Mouse (Mus musculus) hindbrain, embryonic 10.5 days (tissue): ENCODE data around the gene Leo1. TPM values are rescaled to one million over a fixed set of nuclear protein-coding genes. Genes with fewer than 3 reads are reported as not detected.

Experiments used
- DNase-seq: peaks from one replicate; pipeline ENCODE4 v3.0.0-alpha.2; 2017; ENCODE audit warnings: low spot score
- H3K27ac ChIP-seq: fragments of 300-500 bp; sonication (generic); 2 replicates; pipeline ENCODE4 v1.5.1; 2016; ENCODE audit warnings: mild to moderate bottlenecking, moderate library complexity
- H3K27me3 ChIP-seq: fragments of 300-500 bp; sonication (generic); 2 replicates; pipeline ENCODE4 v1.6.1; 2016; ENCODE audit warnings: mild to moderate bottlenecking; ENCODE audit not compliant: poor library complexity, insufficient read depth, severe bottlenecking
- H3K36me3 ChIP-seq: fragments of 300-500 bp; sonication (generic); 2 replicates; pipeline ENCODE4 v1.6.1; 2016; ENCODE audit warnings: mild to moderate bottlenecking, moderate library complexity
- H3K4me1 ChIP-seq: fragments of 300-500 bp; sonication (generic); replicated peaks from 2 replicates; pipeline ENCODE4 v1.6.1; 2016; ENCODE audit warnings: mild to moderate bottlenecking
- H3K4me3 ChIP-seq: fragments of 300-500 bp; sonication (generic); 2 replicates; pipeline ENCODE4 v1.5.1; 2016; ENCODE audit warnings: mild to moderate bottlenecking, moderate library complexity
- H3K9me3 ChIP-seq: fragments of 300-500 bp; sonication (generic); 2 replicates; pipeline ENCODE4 v1.6.1; 2016; ENCODE audit warnings: mild to moderate bottlenecking, moderate library complexity
- WGBS: fragments of 180-500 bp; shearing (Covaris S2); methylation state at CpG from one replicate; pipeline ENCODE4 v1.1.7; 2016; 5-methylcytosine and 5-hydroxymethylcytosine counted together
- polyA plus RNA-seq: library from polyadenylated mRNA; unstranded; fragments of >200 nt; fragmentation: Nextera tagmentation; extraction: Ambion mirVana; gene quantifications from 2 replicates; pipeline ENCODE4 v1.2.1, GENCODE M21; 2016

Gene Leo1
- polyA plus RNA-seq, 1 experiment from 2014 or later: 38.4 TPM

DNA sequence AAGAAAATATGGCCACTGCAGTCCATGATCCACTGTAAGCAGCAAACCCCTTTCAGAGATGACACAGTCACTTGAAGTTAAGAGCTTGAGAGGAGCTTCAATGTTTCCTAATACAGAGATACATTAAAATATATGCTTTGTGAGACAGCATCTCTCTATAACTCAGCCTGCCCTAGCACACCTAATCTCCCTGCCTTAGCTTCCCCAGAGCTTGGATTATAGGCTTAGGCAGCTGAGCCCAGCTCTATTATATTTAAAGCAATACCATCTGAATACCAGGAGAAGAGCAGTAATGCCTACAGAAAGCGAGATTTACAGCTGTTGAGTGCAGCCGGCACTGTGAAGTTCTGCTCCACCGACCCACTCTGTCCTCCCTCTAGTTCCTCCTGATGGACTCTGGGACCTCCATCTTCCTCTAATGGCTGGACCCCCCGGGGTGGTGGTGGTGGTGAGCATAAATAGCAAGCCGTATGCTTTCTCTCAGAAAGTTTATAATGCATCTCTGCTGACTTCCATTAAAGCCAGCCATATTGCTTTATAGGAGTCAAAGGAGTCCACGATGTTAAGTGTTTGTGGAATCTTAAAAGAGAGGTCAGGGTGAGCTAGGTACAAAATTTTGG, 30.3 kb upstream of the Leo1 start:
- H3K27me3 ChIP-seq: no peaks in the 10 kb centered on the region
- H3K4me1 ChIP-seq: peaks cover 37% of the 10 kb centered on the region
- 0 out of 2 replicates have a peak overlapping the region, but pooled peaks have one; percentile 96 for H3K4me3 ChIP-seq
- no peak for DNase-seq
- WGBS: 79% methylated on average over 6 of the region's 6 CpGs
- peak overlapping the region; percentile 100 for H3K27ac ChIP-seq
- no peaks in the 10 kb centered on the region for H3K36me3 ChIP-seq
- no peaks in the 10 kb centered on the region for H3K9me3 ChIP-seq

DNA sequence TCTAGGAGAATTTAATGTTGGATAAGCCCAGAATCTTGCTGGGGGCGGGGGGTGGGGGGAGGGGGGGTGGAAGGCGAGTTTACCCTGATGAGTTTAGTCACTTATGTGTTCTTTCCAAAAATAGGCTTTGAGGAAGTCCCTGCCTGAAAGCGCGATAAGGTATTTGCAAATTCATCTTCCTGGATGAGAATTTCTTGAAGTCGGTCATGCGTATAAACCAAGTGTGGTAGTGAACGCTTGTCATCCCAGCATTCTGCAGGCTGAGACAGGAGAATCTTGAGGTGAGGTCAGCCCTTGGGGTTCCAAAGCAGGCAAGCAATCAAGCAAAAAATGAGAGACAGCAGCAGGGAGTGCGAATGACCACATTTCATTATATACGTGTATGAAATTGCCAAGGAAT, 29.7 kb upstream of the Leo1 start:
- Histone ChIP-seq H3K36me3 (no peaks in the 10 kb centered on the region), H3K4me3 (no peak overlapping the region), H3K27me3 (no peaks in the 10 kb centered on the region), H3K9me3 (no peaks in the 10 kb centered on the region), H3K27ac (no peak overlapping the region), H3K4me1 (peaks cover 31% of the 10 kb centered on the region)
- no peak for DNase-seq
- WGBS: 87% methylated on average over 9 of the region's 9 CpGs

DNA sequence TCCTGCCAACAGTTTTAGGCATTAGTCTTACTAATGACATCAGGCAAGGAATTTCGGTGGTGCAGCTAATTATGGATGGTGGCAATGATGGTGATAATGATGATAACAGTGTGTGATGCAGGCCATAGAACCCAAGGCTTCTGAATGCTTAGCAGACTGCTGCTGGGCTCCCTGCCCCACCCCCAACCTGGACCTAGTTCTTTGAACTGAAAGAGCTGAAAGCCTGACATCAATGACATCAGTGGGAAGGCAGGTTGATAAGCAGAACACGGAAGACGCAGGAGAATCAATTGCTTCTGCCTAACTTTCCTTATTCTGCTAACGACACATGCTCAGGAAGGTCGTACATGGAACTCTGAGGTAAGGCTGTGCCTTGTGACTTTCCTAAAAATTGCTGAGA, 28.1 kb upstream of the Leo1 start:
- Histone ChIP-seq H3K36me3 (no peaks in the 10 kb centered on the region), H3K9me3 (no peaks in the 10 kb centered on the region), H3K4me1 (peaks cover 16% of the 10 kb centered on the region), H3K4me3 (no peak overlapping the region), H3K27ac (no peak overlapping the region), H3K27me3 (no peaks in the 10 kb centered on the region)
- DNase-seq: no peak
- WGBS: 75% methylated on average over 5 of the region's 5 CpGs

DNA sequence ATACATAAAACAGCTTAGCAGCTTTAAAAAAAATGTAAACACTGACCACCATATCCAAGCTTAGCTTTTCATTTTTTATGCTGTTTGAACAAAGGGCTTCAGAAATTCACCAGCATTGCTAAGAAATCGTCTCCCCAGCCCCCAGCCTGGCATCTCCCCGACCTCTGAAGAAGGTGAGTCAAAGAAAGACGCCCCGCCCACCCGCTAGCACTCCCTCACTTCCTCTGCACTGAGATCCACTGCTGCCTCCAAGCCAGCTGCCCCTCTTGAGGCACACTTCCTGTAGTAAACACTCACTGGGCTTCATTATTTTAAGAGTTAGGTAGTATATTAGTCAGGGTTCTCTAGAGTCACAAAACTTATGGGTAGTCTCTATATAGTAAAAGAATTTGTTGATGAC, 27.1 kb upstream of the Leo1 start:
- no peaks in the 10 kb centered on the region for H3K27me3 ChIP-seq
- H3K27ac ChIP-seq: no peak overlapping the region
- WGBS: 53% methylated on average over 5 of the region's 5 CpGs
- no peak overlapping the region for H3K4me3 ChIP-seq
- H3K4me1 ChIP-seq: peaks cover 14% of the 10 kb centered on the region
- no peak for DNase-seq
- no peaks in the 10 kb centered on the region for H3K9me3 ChIP-seq
- H3K36me3 ChIP-seq: no peaks in the 10 kb centered on the region

DNA sequence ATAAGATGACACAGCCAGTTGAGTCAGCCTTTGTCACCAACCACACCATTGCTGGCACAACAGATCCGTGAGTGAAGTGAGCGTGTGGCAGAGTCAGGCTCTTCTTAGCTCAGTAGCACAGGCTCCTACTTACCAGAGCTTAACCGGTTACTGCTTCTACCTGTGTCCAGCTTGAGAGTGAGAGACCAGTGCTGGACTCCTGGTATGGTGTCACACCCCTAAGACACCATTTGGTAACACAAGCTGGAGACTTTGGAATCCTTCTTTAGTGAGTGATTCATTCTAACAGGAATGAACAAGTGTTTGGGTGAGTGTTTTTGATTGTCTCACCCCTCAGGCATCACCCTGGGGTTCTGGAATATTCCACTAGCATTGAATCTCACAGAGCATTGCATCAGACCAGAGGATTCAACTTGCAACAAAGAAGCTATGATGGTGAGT, 19.1 kb upstream of the Leo1 start:
- WGBS: 89% methylated on average over 3 of the region's 3 CpGs
- Histone ChIP-seq H3K4me3 (no peak overlapping the region), H3K4me1 (peaks cover 6% of the 10 kb centered on the region), H3K27ac (no peak overlapping the region), H3K36me3 (no peaks in the 10 kb centered on the region), H3K9me3 (no peaks in the 10 kb centered on the region), H3K27me3 (no peaks in the 10 kb centered on the region)
- DNase-seq: no peak

DNA sequence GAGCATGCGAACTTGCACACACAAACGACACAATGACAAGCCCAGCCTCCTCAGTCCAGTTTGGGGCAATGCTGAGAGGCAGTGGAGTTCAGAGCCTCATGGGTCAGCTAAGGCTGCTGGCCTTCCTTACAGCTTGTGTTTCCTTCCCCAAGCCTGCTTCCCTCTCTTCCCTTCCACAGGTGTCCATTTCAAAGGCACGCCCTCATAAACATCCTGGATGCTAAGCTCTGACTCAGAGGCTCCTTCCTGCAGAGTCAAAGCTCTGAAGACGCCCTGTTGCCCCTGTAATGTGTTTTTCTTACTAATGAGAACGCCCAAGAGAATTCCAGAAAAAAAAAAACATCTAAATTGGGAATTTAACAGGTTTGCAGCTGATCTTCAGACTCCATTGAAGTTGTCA, 17.6 kb upstream of the Leo1 start:
- Histone ChIP-seq H3K4me1 (peaks cover 6% of the 10 kb centered on the region), H3K27me3 (no peaks in the 10 kb centered on the region), H3K9me3 (no peaks in the 10 kb centered on the region), H3K27ac (no peak overlapping the region), H3K36me3 (no peaks in the 10 kb centered on the region), H3K4me3 (no peak overlapping the region)
- WGBS: 78% methylated on average over 5 of the region's 5 CpGs
- DNase-seq: no peak

DNA sequence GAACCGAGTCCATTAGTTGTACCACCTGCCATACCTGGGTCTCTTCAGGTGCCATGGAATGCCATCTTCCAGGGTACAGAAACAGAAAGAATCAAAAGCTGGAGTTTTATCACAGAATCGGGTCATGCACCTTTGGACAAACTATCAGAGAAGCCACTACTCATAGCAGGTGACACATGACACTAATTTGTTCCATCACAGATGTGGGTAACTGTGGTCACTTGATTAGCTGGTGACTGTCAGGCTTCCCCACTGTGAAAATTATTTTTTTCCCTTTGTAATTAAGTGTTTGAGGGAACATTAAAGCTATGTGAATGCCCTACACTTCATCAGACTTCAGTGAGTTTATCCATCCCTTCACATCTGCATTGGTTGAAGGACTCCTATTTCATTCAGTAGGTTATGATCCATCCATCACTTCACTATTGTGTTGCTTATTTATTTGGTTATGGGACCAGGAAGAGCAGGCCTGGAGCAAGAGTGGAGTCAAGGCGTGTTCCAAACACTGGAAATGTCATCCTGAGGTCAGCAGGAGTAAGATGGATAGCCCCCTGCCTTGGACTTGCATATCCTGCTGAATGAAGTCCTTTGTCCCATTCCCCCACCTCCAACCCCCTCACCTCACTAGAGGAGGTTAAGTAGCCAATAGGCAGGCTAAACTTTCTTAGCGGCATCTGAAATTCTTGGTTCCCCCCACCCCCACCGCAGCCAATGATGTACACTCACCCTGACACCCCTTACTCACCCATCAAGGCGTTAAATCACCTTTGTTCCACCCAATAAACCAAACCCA, 16.8 kb upstream of the Leo1 start:
- no peaks in the 10 kb centered on the region for H3K36me3 ChIP-seq
- DNase-seq: no peak
- peaks cover 6% of the 10 kb centered on the region for H3K4me1 ChIP-seq
- 64% methylated on average over 6 of the region's 6 CpGs for WGBS
- no peak overlapping the region for H3K27ac ChIP-seq
- H3K27me3 ChIP-seq: no peaks in the 10 kb centered on the region
- no peaks in the 10 kb centered on the region for H3K9me3 ChIP-seq
- no peak overlapping the region for H3K4me3 ChIP-seq

DNA sequence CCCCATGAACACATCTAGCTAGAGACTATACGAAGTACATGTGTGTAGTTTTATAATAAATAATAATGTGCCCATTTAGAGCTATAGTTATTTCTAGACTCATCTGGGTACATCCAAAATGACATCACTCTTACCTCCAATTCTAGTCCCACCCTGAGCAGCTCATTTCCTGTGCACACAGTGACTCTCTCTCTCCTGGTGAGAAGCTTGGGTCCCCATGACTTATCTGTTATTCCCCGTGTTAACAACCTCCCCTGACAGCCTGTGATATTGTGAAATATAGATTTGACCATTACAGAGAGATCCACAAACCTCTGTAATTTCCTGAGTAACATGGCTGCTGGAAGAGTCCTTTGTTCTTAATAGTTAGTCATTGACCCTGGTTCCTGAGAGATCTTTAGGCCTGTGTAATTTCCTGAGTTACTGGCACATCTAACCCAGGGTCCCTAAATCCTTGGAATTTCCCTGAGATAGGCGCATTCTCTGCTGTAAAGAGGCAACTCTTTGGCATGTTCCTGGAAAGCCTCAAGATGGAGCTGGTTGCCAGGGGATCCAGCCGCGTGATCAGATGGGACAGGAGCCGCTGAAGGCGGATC, 15.4 kb upstream of the Leo1 start:
- Histone ChIP-seq H3K4me1 (peaks cover 6% of the 10 kb centered on the region), H3K9me3 (no peaks in the 10 kb centered on the region), H3K4me3 (no peak overlapping the region), H3K27me3 (no peaks in the 10 kb centered on the region), H3K36me3 (no peaks in the 10 kb centered on the region), H3K27ac (no peak overlapping the region)
- no peak for DNase-seq
- WGBS: 82% methylated on average over 7 of the region's 7 CpGs

DNA sequence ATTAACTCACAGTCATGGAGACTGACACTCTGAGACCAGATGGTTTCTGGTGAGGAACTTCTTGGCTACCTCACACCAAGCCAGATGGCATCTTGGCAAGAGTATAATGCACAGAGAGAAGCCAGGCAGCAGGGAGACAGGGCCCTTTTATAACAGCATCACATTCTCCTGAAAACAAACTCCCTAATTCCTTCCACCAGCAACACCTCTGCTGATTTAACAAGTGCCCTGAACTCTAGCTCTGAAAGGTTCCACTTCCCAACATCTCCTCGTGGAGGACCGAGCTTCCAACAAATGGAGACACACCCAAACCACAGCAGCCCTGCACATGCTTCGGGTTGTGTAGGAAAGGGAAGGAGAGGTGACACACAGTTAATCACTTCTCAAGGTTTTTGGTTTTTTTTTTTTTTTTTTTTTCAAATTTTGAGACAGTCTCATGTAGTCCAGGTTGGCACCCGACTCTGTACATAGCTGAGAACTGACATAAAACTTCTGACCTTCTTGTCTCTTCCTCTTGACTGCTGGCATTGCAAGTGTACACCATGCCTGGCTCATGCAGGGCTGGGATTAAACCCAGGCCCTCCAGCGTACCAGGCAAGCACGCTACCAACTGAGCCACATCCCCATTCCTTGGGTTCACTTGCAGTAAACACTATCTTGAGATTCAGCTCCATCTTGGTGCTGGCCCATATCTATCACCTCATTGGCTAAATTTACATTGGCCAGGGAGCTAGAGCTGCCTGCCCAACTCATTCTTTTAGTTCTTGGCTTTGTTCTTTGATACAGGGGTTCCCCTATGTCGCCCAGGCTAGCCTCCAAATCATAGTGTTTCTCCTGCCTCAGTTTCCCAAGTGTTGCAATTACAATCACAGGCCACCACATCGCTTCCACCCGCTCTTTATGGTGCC, 13.7 kb upstream of the Leo1 start:
- no peaks in the 10 kb centered on the region for H3K27me3 ChIP-seq
- no peaks in the 10 kb centered on the region for H3K9me3 ChIP-seq
- DNase-seq: no peak
- no peak overlapping the region for H3K27ac ChIP-seq
- no peak overlapping the region for H3K4me3 ChIP-seq
- 88% methylated on average over 9 of the region's 9 CpGs for WGBS
- H3K36me3 ChIP-seq: no peaks in the 10 kb centered on the region
- peaks cover 6% of the 10 kb centered on the region for H3K4me1 ChIP-seq

DNA sequence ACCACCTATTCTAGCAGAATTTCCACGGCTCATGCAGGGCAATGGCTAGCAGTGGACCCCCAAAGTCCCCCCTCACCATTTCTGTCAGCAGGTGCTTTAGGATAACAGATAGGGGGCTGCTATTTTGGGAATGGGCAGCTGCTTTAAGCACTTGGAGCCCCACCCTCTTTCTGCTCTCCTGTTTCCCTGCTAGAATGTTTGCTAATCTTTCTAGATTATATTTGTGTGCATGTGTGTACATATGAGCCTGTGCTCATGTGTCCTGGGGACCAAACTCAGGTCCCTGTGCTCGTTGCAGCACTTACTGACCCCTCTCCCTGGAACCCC, 13.1 kb upstream of the Leo1 start:
- Histone ChIP-seq H3K9me3 (no peaks in the 10 kb centered on the region), H3K27me3 (no peaks in the 10 kb centered on the region), H3K4me3 (no peak overlapping the region), H3K4me1 (peaks cover 6% of the 10 kb centered on the region), H3K36me3 (no peaks in the 10 kb centered on the region), H3K27ac (no peak overlapping the region)
- no peak for DNase-seq
- 76% methylated on average over 2 of the region's 2 CpGs for WGBS

DNA sequence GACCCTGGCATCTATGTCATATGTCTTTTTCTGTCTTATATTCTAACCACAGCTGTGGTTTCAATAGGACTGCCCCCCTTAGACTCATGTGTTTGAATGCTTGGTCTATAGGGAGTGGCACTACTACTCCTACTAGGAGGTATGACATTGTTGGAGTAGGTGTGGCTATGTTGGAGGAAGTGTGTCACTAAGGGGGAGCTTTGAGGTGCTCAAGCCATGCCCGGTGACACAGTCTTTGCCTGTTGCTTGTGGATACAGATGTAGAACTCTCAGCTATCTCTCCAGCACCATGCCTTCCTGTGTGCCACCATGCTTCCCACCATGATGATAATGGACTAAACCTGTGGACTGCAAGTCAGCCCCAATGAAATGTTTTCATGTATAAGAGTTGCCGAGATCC, 12.3 kb upstream of the Leo1 start:
- Histone ChIP-seq H3K36me3 (no peaks in the 10 kb centered on the region), H3K27ac (no peak overlapping the region), H3K4me3 (no peak overlapping the region), H3K4me1 (peaks cover 7% of the 10 kb centered on the region), H3K9me3 (no peaks in the 10 kb centered on the region), H3K27me3 (no peaks in the 10 kb centered on the region)
- 89% methylated on average over 2 of the region's 2 CpGs for WGBS
- DNase-seq: no peak

DNA sequence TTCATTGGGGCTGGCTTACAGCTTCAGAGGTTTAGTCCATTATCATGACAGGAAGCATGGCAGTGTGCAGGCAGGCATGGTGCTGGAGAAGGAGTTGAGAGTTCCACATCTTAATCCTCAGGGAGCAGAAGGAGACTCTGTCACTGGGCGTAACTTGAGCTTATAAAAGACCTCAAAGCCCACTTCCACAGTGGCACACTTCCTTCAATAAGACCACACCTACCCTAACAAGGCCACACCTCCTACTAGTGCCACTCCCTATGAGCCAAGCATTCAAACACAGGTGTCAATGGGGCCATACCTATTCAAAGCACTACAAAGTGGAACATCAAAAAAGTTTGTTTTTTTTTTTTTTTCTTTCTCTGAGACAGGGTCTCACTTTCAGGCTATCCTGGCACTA, 11.7 kb upstream of the Leo1 start:
- Histone ChIP-seq H3K4me1 (peaks cover 11% of the 10 kb centered on the region), H3K36me3 (no peaks in the 10 kb centered on the region), H3K4me3 (no peak overlapping the region), H3K9me3 (no peaks in the 10 kb centered on the region), H3K27ac (no peak overlapping the region), H3K27me3 (no peaks in the 10 kb centered on the region)
- whole genome bisulfite sequencing: 93% methylated on average over 1 of the region's 1 CpGs
- no peak for DNase-seq
